Mouse (Mus musculus) liver, adult 2 months (tissue): ENCODE measurements at regions not wholly inside any gene's neighbourhood (a gene's known extent, or its start where the extent isn't known, plus 50 kb on each side); places are given as distances from the start of the nearest gene placed in this dataset.

ENCODE experiments used
- CTCF ChIP-seq: fragments of 200-500 bp; IDR thresholded peaks from 2 replicates; pipeline ENCODE4 v1.5.1; 2011; ENCODE audit warnings: low read depth, low read length, control low read depth
- POLR2A ChIP-seq: fragments of 200-500 bp; IDR thresholded peaks from 2 replicates; pipeline ENCODE4 v1.6.1; 2011; ENCODE audit warnings: low read length, control low read depth; ENCODE audit not compliant: insufficient read depth; ENCODE audit errors: extremely low read depth

DNA sequence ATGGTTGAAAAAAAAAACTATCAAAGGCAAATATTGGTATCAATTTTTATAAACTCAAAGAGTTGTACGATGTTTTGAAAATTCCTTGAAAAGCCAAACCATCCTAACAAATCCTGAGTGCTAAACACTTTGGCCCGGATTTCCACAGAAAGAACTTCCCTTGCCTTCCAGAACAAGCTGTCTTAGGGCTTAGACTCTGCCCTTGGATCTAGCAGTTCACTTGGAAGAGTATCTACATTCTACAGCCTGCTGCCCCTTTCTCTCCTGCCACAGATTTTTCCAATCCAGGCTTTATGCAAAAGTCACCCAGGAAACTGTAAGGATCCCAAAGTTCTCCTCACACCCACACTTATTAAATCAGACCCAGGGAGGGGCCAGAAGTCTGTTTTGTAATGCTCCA lies 57.6 kb upstream of the Gdf10 start:
- no peak for TF ChIP-seq CTCF
- no peak for TF ChIP-seq POLR2A
